Mouse (Mus musculus) liver, embryonic 13.5 days (tissue): ENCODE data around the gene Bcl2l15. TPM values are rescaled to one million over a fixed set of nuclear protein-coding genes. Genes with fewer than 3 reads are reported as not detected.

Experiments used
- ATAC-seq: fragments of 200-750 bp; cut with Nextera tagmentation; 2 replicates; pipeline ENCODE4 v1.8.0; 2017; ENCODE audit warnings: low read depth, mild to moderate bottlenecking, moderate number of reproducible peaks, moderate library complexity
- DNase-seq: peaks from one replicate; pipeline ENCODE4 v3.0.0; 2022
- H3K27ac ChIP-seq: fragments of 300-500 bp; sonication (generic); 2 replicates; pipeline ENCODE4 v1.5.1; 2015; ENCODE audit warnings: moderate library complexity, mild to moderate bottlenecking, inconsistent platforms
- H3K27me3 ChIP-seq: fragments of 300-500 bp; sonication (generic); 2 replicates; pipeline ENCODE4 v1.6.1; 2015; ENCODE audit warnings: mild to moderate bottlenecking, inconsistent platforms
- H3K36me3 ChIP-seq: fragments of 300-500 bp; sonication (generic); 2 replicates; pipeline ENCODE4 v1.6.1; 2015; ENCODE audit warnings: mild to moderate bottlenecking, inconsistent platforms
- H3K4me1 ChIP-seq: fragments of 300-500 bp; sonication (generic); replicated peaks from 2 replicates; pipeline ENCODE4 v1.6.1; 2015; ENCODE audit warnings: inconsistent platforms
- H3K4me2 ChIP-seq: fragments of 300-500 bp; sonication (generic); 2 replicates; pipeline ENCODE4 v1.6.1; 2015; ENCODE audit warnings: inconsistent platforms, mild to moderate bottlenecking, moderate library complexity
- H3K4me3 ChIP-seq: fragments of 300-500 bp; sonication (generic); replicated peaks from 2 replicates; pipeline ENCODE4 v1.5.1; 2015; ENCODE audit warnings: mild to moderate bottlenecking, inconsistent platforms
- H3K9ac ChIP-seq: fragments of 300-500 bp; sonication (generic); 2 replicates; pipeline ENCODE4 v1.6.1; 2015; ENCODE audit warnings: mild to moderate bottlenecking, inconsistent platforms
- H3K9me3 ChIP-seq: fragments of 300-500 bp; sonication (generic); replicated peaks from 2 replicates; pipeline ENCODE4 v1.6.1; 2016; ENCODE audit warnings: inconsistent platforms
- WGBS: fragments of 180-500 bp; shearing (Covaris S2); methylation state at CpG from one replicate; pipeline ENCODE4 v1.1.7; 2015; ENCODE audit not compliant: insufficient replicate concordance; 5-methylcytosine and 5-hydroxymethylcytosine counted together
- polyA plus RNA-seq: library from polyadenylated mRNA; unstranded; fragments of >200 nt; fragmentation: Nextera tagmentation; extraction: Ambion mirVana; gene quantifications from 2 replicates; pipeline ENCODE4 v1.2.1, GENCODE M21; 2015

Bcl2l15 gene
- polyA plus RNA-seq, 1 experiment from 2014 or later, result 2.1 TPM

- ATAC-seq (no peak), DNase-seq (no peak)
- no peak overlapping the region for H3K4me2 ChIP-seq
- H3K4me1 ChIP-seq, result peaks cover 4% of the 10 kb centered on the region; the same call in 1 of the 2 replicates
- no peaks in the 10 kb centered on the region for H3K27me3 ChIP-seq
- no peaks in the 10 kb centered on the region for H3K36me3 ChIP-seq
- H3K9ac ChIP-seq, result no peak overlapping the region
- H3K4me3 ChIP-seq, result no peak overlapping the region
- 73% methylated on average over 8 of the region's 8 CpGs for WGBS
- no peaks in the 10 kb centered on the region for H3K9me3 ChIP-seq
- H3K27ac ChIP-seq, result no peak overlapping the region
These were observed 21.4 kb downstream of the Bcl2l15 start for GRCm38 (mm10) chr3:103853804-103854203.

GRCm38 (mm10) chr3:103857036-103857805 lies 24.8 kb downstream of the Bcl2l15 start:
- 64% methylated on average over 7 of the region's 7 CpGs for WGBS
- no peaks in the 10 kb centered on the region for H3K9me3 ChIP-seq
- H3K36me3 ChIP-seq, result no peaks in the 10 kb centered on the region
- no peak for ATAC-seq
- no peak overlapping the region for H3K4me3 ChIP-seq
- no peak for DNase-seq
- no peak overlapping the region for H3K27ac ChIP-seq
- H3K4me2 ChIP-seq, result no peak overlapping the region
- H3K4me1 ChIP-seq, result peaks cover 9% of the 10 kb centered on the region; the same call in 1 of the 2 replicates
- no peak overlapping the region for H3K9ac ChIP-seq
- no peaks in the 10 kb centered on the region for H3K27me3 ChIP-seq

GRCm38 (mm10) chr3:103857977-103858563 lies 25.7 kb downstream of the Bcl2l15 start:
- Histone ChIP-seq H3K4me3 (no peak overlapping the region), H3K36me3 (no peaks in the 10 kb centered on the region), H3K27me3 (no peaks in the 10 kb centered on the region), H3K9me3 (no peaks in the 10 kb centered on the region), H3K9ac (no peak overlapping the region), H3K4me1 (peaks cover 9% of the 10 kb centered on the region; the same call in 1 of the 2 replicates), H3K4me2 (no peak overlapping the region), H3K27ac (no peak overlapping the region)
- WGBS, result 87% methylated on average over 6 of the region's 6 CpGs
- ATAC-seq (no peak), DNase-seq (no peak)

- DNase-seq (no peak), ATAC-seq (peak; percentile 29; the same call in 1 of the 2 replicates)
- Histone ChIP-seq H3K4me3 (peak within 1 kb of the TSS; percentile 4), H3K9ac (no peak within 1 kb of the TSS), H3K9me3 (no peaks in the 10 kb centered on the region), H3K4me2 (peak within 1 kb of the TSS; percentile 25), H3K36me3 (no peaks in the 10 kb centered on the region), H3K4me1 (peaks cover 9% of the 10 kb centered on the region; the same call in 1 of the 2 replicates), H3K27me3 (no peaks in the 10 kb centered on the region), H3K27ac (peak within 1 kb of the TSS; percentile 44)
- WGBS, result 26% methylated on average over 12 of the region's 12 CpGs
These were observed 26.7 kb downstream of the Bcl2l15 start, which contains the start of gene Ptpn22 for GRCm38 (mm10) chr3:103858881-103859801. Ptpn22 (plus strand) TSS chr3:103859795.

GRCm38 (mm10) chr3:103859851-103860391 lies 27.5 kb downstream of the Bcl2l15 start:
- DNase-seq, result no peak
- Histone ChIP-seq H3K4me2 (peak overlapping the region; percentile 25), H3K27me3 (no peaks in the 10 kb centered on the region), H3K9me3 (no peaks in the 10 kb centered on the region), H3K4me1 (peaks cover 9% of the 10 kb centered on the region; the same call in 1 of the 2 replicates), H3K9ac (no peak overlapping the region), H3K27ac (peak overlapping the region; percentile 44), H3K4me3 (peak overlapping the region; percentile 4; the same call in 1 of the 2 replicates), H3K36me3 (no peaks in the 10 kb centered on the region)
- 25% methylated on average over 6 of the region's 6 CpGs for WGBS
- 0 out of 2 replicates have a peak, but pooled peaks have one; percentile 29 for ATAC-seq

- Histone ChIP-seq H3K27me3 (no peaks in the 10 kb centered on the region), H3K27ac (no peak overlapping the region), H3K4me3 (no peak overlapping the region), H3K9ac (no peak overlapping the region), H3K4me1 (peaks cover 4% of the 10 kb centered on the region; the same call in 1 of the 2 replicates), H3K36me3 (no peaks in the 10 kb centered on the region), H3K9me3 (no peaks in the 10 kb centered on the region), H3K4me2 (no peak overlapping the region)
- 65% methylated on average over 4 of the region's 4 CpGs for WGBS
- no peak for DNase-seq
- ATAC-seq, result no peak
These were observed 30.4 kb downstream of the Bcl2l15 start for GRCm38 (mm10) chr3:103862721-103863220.

- Histone ChIP-seq H3K27me3 (no peaks in the 10 kb centered on the region), H3K27ac (no peak overlapping the region), H3K36me3 (no peaks in the 10 kb centered on the region), H3K4me2 (no peak overlapping the region), H3K4me1 (peaks cover 2% of the 10 kb centered on the region; the same call in 1 of the 2 replicates), H3K4me3 (no peak overlapping the region), H3K9me3 (no peaks in the 10 kb centered on the region), H3K9ac (no peak overlapping the region)
- 79% methylated on average over 6 of the region's 6 CpGs for WGBS
- DNase-seq (no peak), ATAC-seq (no peak)
These were observed 31.8 kb downstream of the Bcl2l15 start for GRCm38 (mm10) chr3:103864200-103864599.

- Histone ChIP-seq H3K4me1 (no peaks in the 10 kb centered on the region), H3K4me3 (no peak overlapping the region), H3K9ac (no peak overlapping the region), H3K27me3 (no peaks in the 10 kb centered on the region), H3K27ac (no peak overlapping the region), H3K36me3 (no peaks in the 10 kb centered on the region), H3K9me3 (no peaks in the 10 kb centered on the region), H3K4me2 (no peak overlapping the region)
- 72% methylated on average over 5 of the region's 5 CpGs for WGBS
- DNase-seq (no peak), ATAC-seq (no peak)
These were observed 35.1 kb downstream of the Bcl2l15 start for GRCm38 (mm10) chr3:103867424-103867971.

- Histone ChIP-seq H3K9me3 (no peaks in the 10 kb centered on the region), H3K4me2 (no peak overlapping the region), H3K27me3 (no peaks in the 10 kb centered on the region), H3K9ac (no peak overlapping the region), H3K4me1 (no peaks in the 10 kb centered on the region), H3K36me3 (no peaks in the 10 kb centered on the region), H3K27ac (no peak overlapping the region), H3K4me3 (no peak overlapping the region)
- 73% methylated on average over 4 of the region's 4 CpGs for WGBS
- DNase-seq, result no peak
- ATAC-seq, result no peak
These were observed 35.6 kb downstream of the Bcl2l15 start for GRCm38 (mm10) chr3:103868008-103868407.

- ATAC-seq, result no peak
- no peak for DNase-seq
- H3K4me2 ChIP-seq, result no peak overlapping the region
- no peak overlapping the region for H3K9ac ChIP-seq
- H3K4me1 ChIP-seq, result no peaks in the 10 kb centered on the region
- no peaks in the 10 kb centered on the region for H3K27me3 ChIP-seq
- no peak overlapping the region for H3K4me3 ChIP-seq
- H3K27ac ChIP-seq, result no peak overlapping the region
- WGBS, result 33% methylated on average over 3 of the region's 3 CpGs
- no peaks in the 10 kb centered on the region for H3K9me3 ChIP-seq
- no peaks in the 10 kb centered on the region for H3K36me3 ChIP-seq
These were observed 40.3 kb downstream of the Bcl2l15 start for GRCm38 (mm10) chr3:103872663-103873098.
